Mouse (Mus musculus) liver, adult 2 months (tissue): ENCODE results near the gene Stat3.

Source experiments
- CTCF ChIP-seq: fragments of 200-500 bp; IDR thresholded peaks from 2 replicates; pipeline ENCODE4 v1.5.1; 2011; ENCODE audit warnings: low read depth, low read length, control low read depth
- POLR2A ChIP-seq: fragments of 200-500 bp; IDR thresholded peaks from 2 replicates; pipeline ENCODE4 v1.6.1; 2011; ENCODE audit warnings: low read length, control low read depth; ENCODE audit not compliant: insufficient read depth; ENCODE audit errors: extremely low read depth

DNA sequence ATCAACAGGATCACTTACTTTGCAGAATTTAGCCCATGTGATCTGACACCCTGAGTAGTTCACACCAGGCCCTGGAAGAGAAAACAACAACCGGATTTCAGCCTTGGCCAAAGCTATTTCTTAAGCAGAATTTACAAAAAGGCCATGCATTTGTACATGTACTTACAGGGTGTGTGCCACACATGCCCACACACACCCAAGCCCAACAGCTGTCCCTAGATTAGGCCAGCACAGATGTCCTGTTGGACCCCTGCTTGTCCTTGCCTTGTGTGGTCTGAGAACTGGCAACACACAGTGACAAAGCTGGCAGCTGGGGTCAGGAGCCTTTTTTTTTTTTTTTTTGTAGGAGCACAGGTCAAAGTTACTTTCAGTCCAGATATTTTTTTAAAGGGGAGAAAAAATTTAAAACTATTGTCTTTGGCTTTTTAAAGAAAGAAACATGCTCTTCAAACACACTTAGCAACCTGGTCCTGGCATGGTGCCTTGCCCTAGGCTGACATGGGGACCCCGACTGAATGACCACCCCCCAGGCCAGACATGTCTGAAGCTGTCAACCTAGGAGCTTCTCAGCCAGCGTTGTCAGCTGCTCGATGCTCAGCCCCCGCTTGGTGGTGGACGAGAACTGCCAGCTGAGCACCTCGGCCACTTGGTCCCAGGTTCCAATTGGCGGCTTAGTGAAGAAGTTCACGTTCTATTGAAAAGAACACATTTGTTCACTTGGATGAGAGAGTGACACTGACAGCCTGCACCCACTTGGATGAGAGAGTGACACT is 45.0 kb downstream of the Stat3 start:
- no peak for TF ChIP-seq CTCF
- TF ChIP-seq POLR2A, result no peak
